Mouse (Mus musculus) lung, postnatal 0 days (tissue): ENCODE measurements around the gene Naa38. TPM values are rescaled to one million over a fixed set of nuclear protein-coding genes. Genes with fewer than 3 reads are reported as not detected.
"Not testable (repeated sequence)": the region's sequence is repeated elsewhere in the genome, so short reads cannot be mapped to it uniquely, and the experiment has no call there.

ENCODE experiments used
- ATAC-seq: fragments of 200-750 bp; cut with Nextera tagmentation; 2 replicates; pipeline ENCODE4 v1.8.0; 2017; ENCODE audit warnings: moderate library complexity
- DNase-seq: peaks from one replicate; pipeline ENCODE4 v3.0.0-alpha.2; 2016; ENCODE audit warnings: low spot score
- H3K27ac ChIP-seq: fragments of 300-500 bp; sonication (generic); 2 replicates; pipeline ENCODE4 v1.5.1; 2014; ENCODE audit warnings: antibody characterized with exemption, mild to moderate bottlenecking, low read length, mixed read lengths
- H3K27me3 ChIP-seq: fragments of 300-500 bp; sonication (generic); replicated peaks from 2 replicates; pipeline ENCODE4 v1.6.1; 2014; ENCODE audit warnings: low read length, mixed read lengths; ENCODE audit not compliant: insufficient read depth
- H3K36me3 ChIP-seq: fragments of 300-500 bp; sonication (generic); 2 replicates; pipeline ENCODE4 v1.6.1; 2014; ENCODE audit warnings: low read length, mixed read lengths; ENCODE audit not compliant: insufficient read depth
- H3K4me1 ChIP-seq: fragments of 300-500 bp; sonication (generic); 2 replicates; pipeline ENCODE4 v1.6.1; 2014; ENCODE audit warnings: antibody characterized with exemption, low read depth, low read length, mixed read lengths; ENCODE audit not compliant: insufficient read depth
- H3K4me2 ChIP-seq: fragments of 300-500 bp; sonication (generic); replicated peaks from 2 replicates; pipeline ENCODE4 v1.6.1; 2014; ENCODE audit warnings: low read depth, mild to moderate bottlenecking, low read length, moderate library complexity, mixed read lengths
- H3K4me3 ChIP-seq: fragments of 300-500 bp; sonication (generic); 2 replicates; pipeline ENCODE4 v1.5.1; 2014; ENCODE audit warnings: low read depth, low read length
- H3K9ac ChIP-seq: fragments of 300-500 bp; sonication (generic); replicated peaks from 2 replicates; pipeline ENCODE4 v1.6.1; 2014; ENCODE audit warnings: low read depth, mild to moderate bottlenecking
- H3K9me3 ChIP-seq: fragments of 300-500 bp; sonication (generic); 2 replicates; pipeline ENCODE4 v1.6.1; 2016; ENCODE audit warnings: low read length, mixed read lengths
- CTCF ChIP-seq: IDR thresholded peaks from 2 replicates; pipeline ENCODE4 v1.5.1; 2016; ENCODE audit warnings: antibody characterized with exemption, mild to moderate bottlenecking
- EP300 ChIP-seq: IDR thresholded peaks from 2 replicates; pipeline ENCODE4 v1.6.1; 2016; ENCODE audit warnings: antibody characterized with exemption, mild to moderate bottlenecking, control low read depth
- WGBS: fragments of 180-500 bp; shearing (Covaris S2); extraction: QIAGEN DNeasy Blood & Tissue Kit; methylation state at CpG from one replicate; pipeline ENCODE4 v1.1.7; 2014; 5-methylcytosine and 5-hydroxymethylcytosine counted together
- polyA plus RNA-seq: library from polyadenylated mRNA; unstranded; fragments of >200 nt; fragmentation: Nextera tagmentation; extraction: Ambion mirVana; gene quantifications from 2 replicates; pipeline ENCODE4 v1.2.1, GENCODE M21; 2015

Gene Naa38
- 126 and 142 TPM in 2 replicates for polyA plus RNA-seq

DNA sequence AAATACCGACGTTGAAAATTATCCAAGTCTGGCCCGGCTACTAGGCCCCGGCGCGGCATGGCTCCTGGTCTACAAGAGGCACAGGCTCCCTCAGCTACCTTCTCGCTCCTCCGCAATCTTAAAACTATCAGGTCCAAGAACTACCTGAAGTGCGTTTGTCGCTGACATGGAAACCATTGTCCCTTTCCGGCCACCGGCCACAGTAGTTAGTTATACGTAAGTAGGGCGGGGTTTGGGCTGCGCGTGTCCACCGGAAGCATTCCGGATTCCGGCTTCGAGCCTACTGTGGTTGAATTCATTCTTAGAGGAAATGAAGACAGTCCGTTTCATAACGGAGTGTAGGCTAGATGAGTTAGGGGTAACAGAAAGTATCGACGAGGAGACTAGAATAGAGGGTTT lies at the start of gene Naa38, which contains the start of gene Cyb5d1:
TSS of gene Naa38 (plus strand) at position 253 of the 399 bp plus-strand sequence.
TSS of gene Cyb5d1 (minus strand) at position 397 of the 399 bp plus-strand sequence.
- Histone ChIP-seq H3K4me2 (peak within 1 kb of the TSS; percentile 76), H3K27ac (peak within 1 kb of the TSS; percentile 94), H3K4me1 (peaks cover 10% of the 10 kb centered on the region), H3K9ac (peak within 1 kb of the TSS; percentile 84), H3K4me3 (peak within 1 kb of the TSS; percentile 63)
- WGBS, result 1% methylated on average over 17 of the region's 24 CpGs
- not testable (repeated sequence) for H3K36me3 ChIP-seq, H3K27me3 ChIP-seq, H3K9me3 ChIP-seq
- peak; percentile 81 for ATAC-seq
- DNase-seq, result peak; percentile 96

DNA sequence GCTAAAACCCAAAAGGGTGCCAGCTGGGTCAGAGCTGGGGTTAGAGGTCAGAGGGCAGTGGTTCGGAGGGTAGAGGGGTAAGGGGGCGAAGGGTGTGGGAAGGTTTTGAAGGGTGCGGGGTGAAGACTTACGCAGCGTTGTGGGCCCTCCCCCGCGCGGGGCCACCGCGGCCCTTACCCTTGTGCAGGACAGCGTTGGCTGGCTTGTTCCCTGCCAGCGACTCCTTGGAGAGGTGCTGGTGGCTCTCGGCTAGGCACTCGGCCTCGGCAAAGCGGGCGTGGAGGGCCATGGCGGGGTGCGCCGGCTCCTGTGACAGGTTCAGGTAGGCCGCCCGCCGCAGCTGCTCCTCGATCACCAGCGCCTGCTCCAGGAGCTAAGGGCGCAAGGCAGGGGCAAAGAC lies 48.8 kb upstream of the Naa38 start:
- peaks cover 47% of the 10 kb centered on the region; the same call in 1 of the 2 replicates for H3K36me3 ChIP-seq
- no peak for TF ChIP-seq CTCF
- DNase-seq (no peak), ATAC-seq (no peak)
- no peaks in the 10 kb centered on the region for H3K9me3 ChIP-seq
- no peaks in the 10 kb centered on the region for H3K4me1 ChIP-seq
- WGBS, result 84% methylated on average over 26 of the region's 26 CpGs
- H3K9ac ChIP-seq, result no peak overlapping the region
- H3K27me3 ChIP-seq, result no peaks in the 10 kb centered on the region
- H3K4me3 ChIP-seq, result no peak overlapping the region
- no peak overlapping the region for H3K27ac ChIP-seq
- H3K4me2 ChIP-seq, result no peak overlapping the region

DNA sequence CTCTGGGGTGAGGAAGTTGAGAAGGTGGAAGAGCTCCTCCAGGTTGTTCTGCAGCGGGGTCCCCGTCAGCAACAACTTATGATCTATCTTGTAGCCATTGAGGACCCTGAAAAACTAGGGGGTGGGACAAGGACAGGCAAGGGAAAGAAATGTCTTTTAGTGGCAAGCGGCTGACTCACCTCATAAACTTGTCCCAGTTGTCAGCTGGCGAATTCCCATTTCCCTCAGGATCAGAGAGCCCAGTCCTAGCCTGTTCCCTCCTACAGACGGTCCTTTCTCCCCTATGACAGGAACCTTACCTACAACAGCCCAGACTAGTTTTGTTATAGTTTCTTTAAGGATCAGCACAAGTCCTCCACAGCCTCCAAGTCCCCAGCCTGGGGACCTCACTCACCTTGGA lies 38.7 kb upstream of the Naa38 start:
- H3K4me3 ChIP-seq, result no peak overlapping the region
- TF ChIP-seq CTCF (no peak), EP300 (no peak)
- H3K9me3 ChIP-seq, result no peaks in the 10 kb centered on the region
- peaks cover 73% of the 10 kb centered on the region for H3K36me3 ChIP-seq
- no peaks in the 10 kb centered on the region for H3K27me3 ChIP-seq
- no peak for ATAC-seq
- DNase-seq, result no peak
- WGBS, result 87% methylated on average over 5 of the region's 5 CpGs
- H3K27ac ChIP-seq, result no peak overlapping the region
- H3K9ac ChIP-seq, result no peak overlapping the region
- no peak overlapping the region for H3K4me2 ChIP-seq
- H3K4me1 ChIP-seq, result no peaks in the 10 kb centered on the region

DNA sequence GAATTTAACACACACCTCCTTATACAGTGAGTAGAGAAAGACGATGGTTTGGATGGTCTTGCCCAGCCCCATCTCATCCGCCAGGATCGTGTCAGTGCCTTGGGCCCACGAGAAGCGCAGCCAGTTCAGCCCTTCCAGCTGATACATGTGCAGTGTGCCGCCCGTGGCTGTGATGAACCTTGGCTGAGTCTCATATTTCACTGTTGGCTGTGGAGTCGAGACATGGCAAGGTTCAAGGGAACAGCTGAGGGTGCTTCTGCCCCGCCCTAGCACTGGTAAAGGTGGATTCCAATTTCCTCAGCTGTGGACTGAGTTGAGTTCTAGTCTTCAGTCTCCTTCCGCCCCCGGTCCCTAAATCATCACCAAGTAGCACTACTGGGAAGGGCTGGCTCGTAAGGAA lies 37.6 kb upstream of the Naa38 start:
- H3K27ac ChIP-seq, result no peak overlapping the region
- no peaks in the 10 kb centered on the region for H3K27me3 ChIP-seq
- no peaks in the 10 kb centered on the region for H3K4me1 ChIP-seq
- DNase-seq (no peak), ATAC-seq (no peak)
- peaks cover 75% of the 10 kb centered on the region for H3K36me3 ChIP-seq
- H3K4me2 ChIP-seq, result no peak overlapping the region
- H3K9ac ChIP-seq, result no peak overlapping the region
- WGBS, result 86% methylated on average over 12 of the region's 12 CpGs
- TF ChIP-seq EP300 (no peak), CTCF (no peak)
- H3K9me3 ChIP-seq, result no peaks in the 10 kb centered on the region
- H3K4me3 ChIP-seq, result no peak overlapping the region

DNA sequence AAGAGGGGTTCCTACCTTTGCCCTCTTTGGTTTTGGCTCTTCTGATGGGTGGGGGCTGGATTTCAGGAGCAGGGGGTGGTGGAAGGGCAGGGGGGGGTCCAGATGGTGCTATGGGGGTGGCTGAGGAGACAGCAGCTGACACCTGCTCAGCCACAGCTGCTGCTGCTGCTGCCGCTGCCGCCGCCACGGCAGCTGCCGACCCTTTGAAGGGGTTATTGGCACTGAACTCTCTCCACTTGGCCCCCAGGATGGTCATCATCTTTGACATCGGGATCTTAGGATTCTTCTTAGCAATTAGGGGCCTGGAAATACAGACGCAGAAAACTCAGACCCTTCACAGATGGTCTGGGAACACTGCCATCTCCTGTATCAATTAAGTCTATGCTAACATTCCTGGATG lies 33.3 kb upstream of the Naa38 start:
- DNase-seq (no peak), ATAC-seq (no peak)
- TF ChIP-seq EP300 (no peak), CTCF (no peak)
- Histone ChIP-seq H3K4me3 (no peak overlapping the region), H3K4me1 (peaks cover 19% of the 10 kb centered on the region), H3K36me3 (peaks cover 52% of the 10 kb centered on the region; the same call in 1 of the 2 replicates), H3K9ac (no peak overlapping the region), H3K9me3 (no peaks in the 10 kb centered on the region), H3K27me3 (no peaks in the 10 kb centered on the region), H3K4me2 (no peak overlapping the region), H3K27ac (no peak overlapping the region)
- WGBS, result 59% methylated on average over 7 of the region's 7 CpGs

DNA sequence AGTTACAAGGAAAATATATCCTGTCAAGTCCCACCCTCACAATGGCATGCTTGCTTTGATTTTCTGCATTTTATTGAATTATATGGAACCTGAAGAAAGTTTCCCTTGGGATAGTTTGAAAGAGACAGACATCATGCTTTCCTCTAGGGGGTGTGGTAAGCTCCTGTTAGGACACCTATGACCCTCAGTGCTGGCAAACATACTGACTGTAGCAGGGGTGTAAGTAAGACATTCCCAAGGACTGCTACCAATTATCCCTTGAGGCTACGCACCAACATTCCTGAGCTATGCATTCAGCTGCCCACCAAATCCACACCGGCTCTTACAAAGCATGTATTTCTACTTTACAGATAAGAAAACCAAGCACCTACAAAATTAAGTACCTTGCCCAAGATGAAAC lies 32.8 kb upstream of the Naa38 start:
- Histone ChIP-seq H3K27me3 (no peaks in the 10 kb centered on the region), H3K9ac (no peak overlapping the region), H3K4me2 (no peak overlapping the region), H3K4me1 (peaks cover 19% of the 10 kb centered on the region), H3K4me3 (no peak overlapping the region), H3K9me3 (no peaks in the 10 kb centered on the region), H3K27ac (no peak overlapping the region), H3K36me3 (peaks cover 47% of the 10 kb centered on the region; the same call in 1 of the 2 replicates)
- ATAC-seq (no peak), DNase-seq (peak; percentile 42)
- TF ChIP-seq EP300 (no peak), CTCF (peak; percentile 50)
- 47% methylated on average over 2 of the region's 2 CpGs for WGBS

DNA sequence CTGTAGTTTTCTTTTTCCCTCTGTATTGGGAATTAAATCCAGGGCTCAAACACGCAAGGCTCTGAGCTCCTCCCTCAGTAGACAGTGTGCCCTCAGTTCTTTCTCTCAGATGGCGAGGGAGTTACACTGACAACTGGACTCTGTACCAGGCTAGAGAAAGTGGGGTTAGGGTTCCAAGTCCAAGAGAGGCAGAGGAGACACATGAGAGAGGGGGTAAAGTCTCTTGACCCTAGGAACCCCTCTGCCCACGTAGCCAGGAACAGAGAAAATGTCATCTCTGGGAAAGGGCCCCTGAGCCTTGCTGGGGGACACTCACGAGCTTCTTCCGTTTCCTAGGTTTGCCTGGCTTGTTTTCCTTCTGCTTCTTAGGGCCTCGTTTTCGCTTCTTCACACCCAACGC lies 30.9 kb upstream of the Naa38 start:
- H3K4me3 ChIP-seq, result no peak overlapping the region
- peak overlapping the region; percentile 100 for H3K27ac ChIP-seq
- 25% methylated on average over 8 of the region's 8 CpGs for WGBS
- no peak for TF ChIP-seq CTCF
- TF ChIP-seq EP300, result no peak
- no peak for ATAC-seq
- no peak overlapping the region for H3K9ac ChIP-seq
- peaks cover 30% of the 10 kb centered on the region; the same call in 1 of the 2 replicates for H3K36me3 ChIP-seq
- H3K27me3 ChIP-seq, result no peaks in the 10 kb centered on the region
- no peak for DNase-seq
- H3K9me3 ChIP-seq, result no peaks in the 10 kb centered on the region
- H3K4me1 ChIP-seq, result peaks cover 24% of the 10 kb centered on the region
- peak overlapping the region; percentile 77 for H3K4me2 ChIP-seq
